Mouse (Mus musculus): ENCODE results near the gene Arhgef7. TPM values are rescaled to one million over a fixed set of nuclear protein-coding genes. Genes with fewer than 3 reads are reported as not detected.
A peak's percentile ranks its signal among the peaks of the same experiment; 100 is the strongest.

Arhgef7 gene
- total and polyA plus RNA-seq, 2 experiments from 2014 or later, result 54.3 to 87.5 TPM

- Histone ChIP-seq H3K36me3 (ENCODE audit: insufficient read depth, low read length) (no peaks in the 10 kb centered on the region), H3K9ac (replicated peaks; ENCODE audit: low read length, poor library complexity, severe bottlenecking) (no peak overlapping the region), H3K27ac (ENCODE audit: low read depth, low read length) (no peak overlapping the region), H3K4me1 (ENCODE audit: insufficient read depth, low read length) (no peaks in the 10 kb centered on the region), H3K9me3 (ENCODE audit: low read length) (no peaks in the 10 kb centered on the region), H3K4me2 (ENCODE audit: low read depth, low read length, poor library complexity, severe bottlenecking) (no peak overlapping the region), H3K27me3 (ENCODE audit: insufficient read depth, low read length) (no peaks in the 10 kb centered on the region), H3K4me3 (ENCODE audit: low read depth, low read length) (no peak overlapping the region)
- TF ChIP-seq CTCF (IDR thresholded peaks at IDR 0.05), result no peak
- no peak for DNase-seq (ENCODE audit: low spot score)
- ATAC-seq (ENCODE audit: low FRiP score), result no peak
- 47% methylated on average over 2 of the region's 2 CpGs for WGBS
Observed at GRCm38 (mm10) chr8:11708815-11709214, 18.7 kb upstream of the Arhgef7 start.

GRCm38 (mm10) chr8:11709542-11709941 lies 18.0 kb upstream of the Arhgef7 start:
- Histone ChIP-seq H3K36me3 (ENCODE audit: insufficient read depth, low read length) (no peaks in the 10 kb centered on the region), H3K27me3 (ENCODE audit: insufficient read depth, low read length) (no peaks in the 10 kb centered on the region), H3K4me1 (ENCODE audit: insufficient read depth, low read length) (no peaks in the 10 kb centered on the region), H3K27ac (ENCODE audit: low read depth, low read length) (no peak overlapping the region), H3K9me3 (ENCODE audit: low read length) (no peaks in the 10 kb centered on the region), H3K9ac (replicated peaks; ENCODE audit: low read length, poor library complexity, severe bottlenecking) (no peak overlapping the region), H3K4me3 (ENCODE audit: low read depth, low read length) (no peak overlapping the region), H3K4me2 (ENCODE audit: low read depth, low read length, poor library complexity, severe bottlenecking) (no peak overlapping the region)
- WGBS, result 90% methylated on average over 3 of the region's 3 CpGs
- ATAC-seq (ENCODE audit: low FRiP score) (no peak), DNase-seq (ENCODE audit: low spot score) (no peak)
- TF ChIP-seq CTCF (IDR thresholded peaks at IDR 0.05), result no peak

- no peaks in the 10 kb centered on the region for H3K4me1 ChIP-seq (ENCODE audit: insufficient read depth, low read length)
- WGBS, result 41% methylated on average over 5 of the region's 5 CpGs
- ATAC-seq (ENCODE audit: low FRiP score), result no peak
- no peaks in the 10 kb centered on the region for H3K27me3 ChIP-seq (ENCODE audit: insufficient read depth, low read length)
- TF ChIP-seq CTCF (IDR thresholded peaks at IDR 0.05), result no peak
- DNase-seq (ENCODE audit: low spot score), result no peak
- no peaks in the 10 kb centered on the region for H3K9me3 ChIP-seq (ENCODE audit: low read length)
- H3K4me3 ChIP-seq (ENCODE audit: low read depth, low read length), result no peak overlapping the region
- H3K27ac ChIP-seq (ENCODE audit: low read depth, low read length), result no peak overlapping the region
- H3K36me3 ChIP-seq (ENCODE audit: insufficient read depth, low read length), result no peaks in the 10 kb centered on the region
- no peak overlapping the region for H3K9ac ChIP-seq (replicated peaks; ENCODE audit: low read length, poor library complexity, severe bottlenecking)
- no peak overlapping the region for H3K4me2 ChIP-seq (ENCODE audit: low read depth, low read length, poor library complexity, severe bottlenecking)
Observed at GRCm38 (mm10) chr8:11710415-11710814, 17.1 kb upstream of the Arhgef7 start.

GRCm38 (mm10) chr8:11712244-11712643 lies 15.3 kb upstream of the Arhgef7 start:
- peak; percentile 57 for TF ChIP-seq CTCF (IDR thresholded peaks at IDR 0.05)
- Histone ChIP-seq H3K27ac (ENCODE audit: low read depth, low read length) (no peak overlapping the region), H3K27me3 (ENCODE audit: insufficient read depth, low read length) (no peaks in the 10 kb centered on the region), H3K4me3 (ENCODE audit: low read depth, low read length) (no peak overlapping the region), H3K9ac (replicated peaks; ENCODE audit: low read length, poor library complexity, severe bottlenecking) (no peak overlapping the region), H3K9me3 (ENCODE audit: low read length) (no peaks in the 10 kb centered on the region), H3K4me1 (ENCODE audit: insufficient read depth, low read length) (no peaks in the 10 kb centered on the region), H3K4me2 (ENCODE audit: low read depth, low read length, poor library complexity, severe bottlenecking) (no peak overlapping the region), H3K36me3 (ENCODE audit: insufficient read depth, low read length) (no peaks in the 10 kb centered on the region)
- ATAC-seq (ENCODE audit: low FRiP score), result no peak
- no peak for DNase-seq (ENCODE audit: low spot score)
- WGBS, result 89% methylated on average over 6 of the region's 6 CpGs

- TF ChIP-seq CTCF (IDR thresholded peaks at IDR 0.05), result no peak
- Histone ChIP-seq H3K27me3 (ENCODE audit: insufficient read depth, low read length) (no peaks in the 10 kb centered on the region), H3K4me1 (ENCODE audit: insufficient read depth, low read length) (no peaks in the 10 kb centered on the region), H3K4me2 (ENCODE audit: low read depth, low read length, poor library complexity, severe bottlenecking) (no peak overlapping the region), H3K4me3 (ENCODE audit: low read depth, low read length) (no peak overlapping the region), H3K9me3 (ENCODE audit: low read length) (no peaks in the 10 kb centered on the region), H3K27ac (ENCODE audit: low read depth, low read length) (no peak overlapping the region), H3K36me3 (ENCODE audit: insufficient read depth, low read length) (no peaks in the 10 kb centered on the region), H3K9ac (replicated peaks; ENCODE audit: low read length, poor library complexity, severe bottlenecking) (no peak overlapping the region)
- WGBS, result 82% methylated on average over 4 of the region's 4 CpGs
- DNase-seq (ENCODE audit: low spot score) (no peak), ATAC-seq (ENCODE audit: low FRiP score) (no peak)
Observed at GRCm38 (mm10) chr8:11717194-11717593, 10.3 kb upstream of the Arhgef7 start.

GRCm38 (mm10) chr8:11727273-11727650 lies 259 bp upstream of the Arhgef7 start:
- WGBS, result under 1% methylated on average over 22 of the region's 22 CpGs
- Histone ChIP-seq H3K4me1 (ENCODE audit: insufficient read depth, low read length) (peaks cover 10% of the 10 kb centered on the region), H3K27me3 (ENCODE audit: insufficient read depth, low read length) (no peaks in the 10 kb centered on the region), H3K36me3 (ENCODE audit: insufficient read depth, low read length) (no peaks in the 10 kb centered on the region), H3K4me3 (ENCODE audit: low read depth, low read length) (peak overlapping the region; percentile 65), H3K9ac (replicated peaks; ENCODE audit: low read length, poor library complexity, severe bottlenecking) (peak overlapping the region; percentile 94), H3K4me2 (ENCODE audit: low read depth, low read length, poor library complexity, severe bottlenecking) (peak overlapping the region; percentile 54), H3K9me3 (ENCODE audit: low read length) (no peaks in the 10 kb centered on the region), H3K27ac (ENCODE audit: low read depth, low read length) (peak overlapping the region; percentile 98)
- TF ChIP-seq CTCF (IDR thresholded peaks at IDR 0.05), result no peak
- ATAC-seq (ENCODE audit: low FRiP score) (peak; percentile 45), DNase-seq (ENCODE audit: low spot score) (no peak)

Data from midbrain, postnatal 0 days (tissue).